Mouse (Mus musculus) forebrain, embryonic 15.5 days (tissue): ENCODE data around the gene Gtf2h3. TPM values are rescaled to one million over a fixed set of nuclear protein-coding genes. Genes with fewer than 3 reads are reported as not detected.
A peak's percentile ranks its signal among the peaks of the same experiment; 100 is the strongest.
"Not testable (repeated sequence)": the region's sequence is repeated elsewhere in the genome, so short reads cannot be mapped to it uniquely, and the experiment has no call there.

Experiments
- ATAC-seq: fragments of 200-750 bp; cut with Nextera tagmentation; replicated peaks from 2 replicates; pipeline ENCODE4 v1.8.0; 2017; ENCODE audit warnings: mild to moderate bottlenecking, moderate TSS enrichment, moderate library complexity
- H3K27ac ChIP-seq: fragments of 300-500 bp; sonication (generic); replicated peaks from 2 replicates; pipeline ENCODE4 v1.5.1; 2015; ENCODE audit warnings: mild to moderate bottlenecking, inconsistent platforms
- H3K27me3 ChIP-seq: fragments of 300-500 bp; sonication (generic); 2 replicates; pipeline ENCODE4 v1.6.1; 2015; ENCODE audit warnings: inconsistent platforms
- H3K36me3 ChIP-seq: fragments of 300-500 bp; sonication (generic); 2 replicates; pipeline ENCODE4 v1.6.1; 2015; ENCODE audit warnings: mild to moderate bottlenecking, inconsistent platforms
- H3K4me1 ChIP-seq: fragments of 300-500 bp; sonication (generic); 2 replicates; pipeline ENCODE4 v1.6.1; 2015; ENCODE audit warnings: inconsistent platforms
- H3K4me2 ChIP-seq: fragments of 300-500 bp; sonication (generic); replicated peaks from 2 replicates; pipeline ENCODE4 v1.6.1; 2015; ENCODE audit warnings: mild to moderate bottlenecking, inconsistent platforms
- H3K4me3 ChIP-seq: fragments of 300-500 bp; sonication (generic); 2 replicates; pipeline ENCODE4 v1.5.1; 2015; ENCODE audit warnings: mild to moderate bottlenecking, inconsistent platforms
- H3K9ac ChIP-seq: fragments of 300-500 bp; sonication (generic); replicated peaks from 2 replicates; pipeline ENCODE4 v1.6.1; 2015; ENCODE audit warnings: mild to moderate bottlenecking, inconsistent platforms
- H3K9me3 ChIP-seq: fragments of 300-500 bp; sonication (generic); 2 replicates; pipeline ENCODE4 v1.6.1; 2016; ENCODE audit warnings: inconsistent platforms
- WGBS: fragments of 180-500 bp; shearing (Covaris S2); methylation state at CpG from one replicate; pipeline ENCODE4 v1.1.7; 2015; ENCODE audit warnings: mixed read lengths; 5-methylcytosine and 5-hydroxymethylcytosine counted together
- polyA plus RNA-seq: library from polyadenylated mRNA; unstranded; fragments of >200 nt; fragmentation: Nextera tagmentation; extraction: Ambion mirVana; gene quantifications from 2 replicates; pipeline ENCODE4 v1.2.1, GENCODE M21; 2015

The Gtf2h3 gene
- polyA plus RNA-seq, 1 experiment from 2014 or later, result 57.3 TPM

- peaks cover 22% of the 10 kb centered on the region for H3K4me1 ChIP-seq
- peak overlapping the region; percentile 68 for H3K27ac ChIP-seq
- H3K4me2 ChIP-seq, result peak overlapping the region; percentile 87
- peak; percentile 80 for ATAC-seq
- H3K9ac ChIP-seq, result peak overlapping the region; percentile 62
- no peaks in the 10 kb centered on the region for H3K9me3 ChIP-seq
- under 1% methylated on average over 82 of the region's 89 CpGs for WGBS
- H3K36me3 ChIP-seq, result peaks cover 26% of the 10 kb centered on the region
- H3K27me3 ChIP-seq, result no peaks in the 10 kb centered on the region
- peak overlapping the region; percentile 97 for H3K4me3 ChIP-seq
These were observed 37.9 kb upstream of the Gtf2h3 start for GRCm38 (mm10) chr5:124540905-124541601.

GRCm38 (mm10) chr5:124541602-124541973, 37.4 kb upstream of the Gtf2h3 start:
- Histone ChIP-seq H3K4me1 (peaks cover 22% of the 10 kb centered on the region), H3K9me3 (no peaks in the 10 kb centered on the region), H3K9ac (peak overlapping the region; percentile 62), H3K27ac (peak overlapping the region; percentile 68), H3K36me3 (peaks cover 32% of the 10 kb centered on the region), H3K4me3 (peak overlapping the region; percentile 97), H3K4me2 (peak overlapping the region; percentile 87), H3K27me3 (no peaks in the 10 kb centered on the region)
- WGBS, result 13% methylated on average over 8 of the region's 8 CpGs
- no peak for ATAC-seq

GRCm38 (mm10) chr5:124550737-124551136, 28.2 kb upstream of the Gtf2h3 start:
- Histone ChIP-seq H3K4me1 (peaks cover 17% of the 10 kb centered on the region), H3K36me3 (peaks cover 44% of the 10 kb centered on the region)
- not testable (repeated sequence) for H3K27ac ChIP-seq, H3K9ac ChIP-seq, H3K27me3 ChIP-seq, H3K4me2 ChIP-seq, ATAC-seq, H3K4me3 ChIP-seq, H3K9me3 ChIP-seq
- WGBS, result 74% methylated on average over 4 of the region's 4 CpGs

- Histone ChIP-seq H3K27ac (peak overlapping the region; percentile 85), H3K4me1 (peaks cover 17% of the 10 kb centered on the region), H3K9ac (peak overlapping the region; percentile 85), H3K4me2 (peak overlapping the region; percentile 84), H3K36me3 (peaks cover 44% of the 10 kb centered on the region), H3K4me3 (peak overlapping the region; percentile 94)
- H3K9me3 ChIP-seq, H3K27me3 ChIP-seq, ATAC-seq: not testable (repeated sequence)
- WGBS, result 37% methylated on average over 5 of the region's 5 CpGs
These were observed 27.4 kb upstream of the Gtf2h3 start for GRCm38 (mm10) chr5:124551349-124552093.

GRCm38 (mm10) chr5:124552094-124552472, 26.9 kb upstream of the Gtf2h3 start:
- H3K4me1 ChIP-seq, result peaks cover 17% of the 10 kb centered on the region
- peak overlapping the region; percentile 85 for H3K27ac ChIP-seq
- H3K9me3 ChIP-seq, result no peaks in the 10 kb centered on the region
- 5% methylated on average over 9 of the region's 9 CpGs for WGBS
- H3K36me3 ChIP-seq, result peaks cover 44% of the 10 kb centered on the region
- ATAC-seq, result 0 out of 2 replicates have a peak, but pooled peaks have one; percentile 7
- H3K9ac ChIP-seq, result peak overlapping the region; percentile 85
- peak overlapping the region; percentile 94 for H3K4me3 ChIP-seq
- no peaks in the 10 kb centered on the region for H3K27me3 ChIP-seq
- peak overlapping the region; percentile 84 for H3K4me2 ChIP-seq

- peak within 1 kb of the TSS; percentile 84 for H3K4me2 ChIP-seq
- peaks cover 17% of the 10 kb centered on the region for H3K4me1 ChIP-seq
- H3K36me3 ChIP-seq, result peaks cover 41% of the 10 kb centered on the region
- no peaks in the 10 kb centered on the region for H3K9me3 ChIP-seq
- no peaks in the 10 kb centered on the region for H3K27me3 ChIP-seq
- peak; percentile 89 for ATAC-seq
- peak within 1 kb of the TSS; percentile 85 for H3K27ac ChIP-seq
- peak within 1 kb of the TSS; percentile 94 for H3K4me3 ChIP-seq
- H3K9ac ChIP-seq, result peak within 1 kb of the TSS; percentile 85
- under 1% methylated on average over 66 of the region's 66 CpGs for WGBS
These were observed 26.2 kb upstream of the Gtf2h3 start, which contains the start of gene Ddx55 for GRCm38 (mm10) chr5:124552558-124553307. Ddx55 (plus strand) TSS chr5:124552864.

- ATAC-seq, result no peak
- no peaks in the 10 kb centered on the region for H3K9me3 ChIP-seq
- peaks cover 40% of the 10 kb centered on the region for H3K36me3 ChIP-seq
- no peak overlapping the region for H3K27ac ChIP-seq
- 0 out of 2 replicates have a peak overlapping the region, but pooled peaks have one; percentile 85 for H3K9ac ChIP-seq
- 62% methylated on average over 6 of the region's 6 CpGs for WGBS
- peak overlapping the region; percentile 84 for H3K4me2 ChIP-seq
- no peaks in the 10 kb centered on the region for H3K27me3 ChIP-seq
- H3K4me3 ChIP-seq, result peak overlapping the region; percentile 94
- H3K4me1 ChIP-seq, result peaks cover 17% of the 10 kb centered on the region
These were observed 25.3 kb upstream of the Gtf2h3 start for GRCm38 (mm10) chr5:124553607-124554006.

- no peak overlapping the region for H3K9ac ChIP-seq
- 75% methylated on average over 1 of the region's 1 CpGs for whole genome bisulfite sequencing
- no peak overlapping the region for H3K4me3 ChIP-seq
- no peaks in the 10 kb centered on the region for H3K9me3 ChIP-seq
- H3K4me2 ChIP-seq, result no peak overlapping the region
- H3K27me3 ChIP-seq, result no peaks in the 10 kb centered on the region
- H3K4me1 ChIP-seq, result peaks cover 17% of the 10 kb centered on the region
- peaks cover 53% of the 10 kb centered on the region for H3K36me3 ChIP-seq
- ATAC-seq, result no peak
- no peak overlapping the region for H3K27ac ChIP-seq
These were observed 23.8 kb upstream of the Gtf2h3 start for GRCm38 (mm10) chr5:124555145-124555544.

- no peaks in the 10 kb centered on the region for H3K4me1 ChIP-seq
- ATAC-seq, result no peak
- WGBS, result 88% methylated on average over 12 of the region's 12 CpGs
- no peak overlapping the region for H3K9ac ChIP-seq
- no peak overlapping the region for H3K4me2 ChIP-seq
- H3K4me3 ChIP-seq, result no peak overlapping the region
- H3K27ac ChIP-seq, result no peak overlapping the region
- peaks cover 95% of the 10 kb centered on the region for H3K36me3 ChIP-seq
- H3K9me3 ChIP-seq, result no peaks in the 10 kb centered on the region
- H3K27me3 ChIP-seq, result no peaks in the 10 kb centered on the region
These were observed 7.9 kb upstream of the Gtf2h3 start for GRCm38 (mm10) chr5:124571068-124571467.

- Histone ChIP-seq H3K36me3 (peaks cover 61% of the 10 kb centered on the region), H3K27ac (no peak overlapping the region), H3K27me3 (no peaks in the 10 kb centered on the region), H3K9ac (no peak overlapping the region), H3K4me1 (peaks cover 21% of the 10 kb centered on the region), H3K4me3 (no peak overlapping the region), H3K9me3 (no peaks in the 10 kb centered on the region), H3K4me2 (no peak overlapping the region)
- WGBS, result 96% methylated on average over 7 of the region's 7 CpGs
- ATAC-seq, result no peak
These were observed 3.5 kb upstream of the Gtf2h3 start for GRCm38 (mm10) chr5:124575467-124575866.

- no peak overlapping the region for H3K4me2 ChIP-seq
- ATAC-seq, result no peak
- no peak overlapping the region for H3K4me3 ChIP-seq
- H3K4me1 ChIP-seq, result peaks cover 26% of the 10 kb centered on the region
- H3K36me3 ChIP-seq, result peaks cover 44% of the 10 kb centered on the region
- no peaks in the 10 kb centered on the region for H3K9me3 ChIP-seq
- H3K27ac ChIP-seq, result no peak overlapping the region
- WGBS, result 94% methylated on average over 5 of the region's 5 CpGs
- no peaks in the 10 kb centered on the region for H3K27me3 ChIP-seq
- no peak overlapping the region for H3K9ac ChIP-seq
These were observed 3.6 kb downstream of the Gtf2h3 start for GRCm38 (mm10) chr5:124582515-124582914.

- Histone ChIP-seq H3K36me3 (peaks cover 75% of the 10 kb centered on the region), H3K4me3 (no peak overlapping the region), H3K9me3 (no peaks in the 10 kb centered on the region), H3K27me3 (no peaks in the 10 kb centered on the region), H3K27ac (no peak overlapping the region), H3K9ac (no peak overlapping the region), H3K4me2 (no peak overlapping the region), H3K4me1 (no peaks in the 10 kb centered on the region)
- WGBS, result 97% methylated on average over 3 of the region's 3 CpGs
- no peak for ATAC-seq
These were observed 13.8 kb downstream of the Gtf2h3 start for GRCm38 (mm10) chr5:124592768-124593167.
